Mouse (Mus musculus) frontal cortex, adult 2 months (tissue): ENCODE results near the gene Sox1. TPM values are rescaled to one million over a fixed set of nuclear protein-coding genes. Genes with fewer than 3 reads are reported as not detected.

Experiments
- polyA plus RNA-seq: library from polyadenylated mRNA; depleted of rRNA; stranded (reverse); fragments of >200 nt; gene quantifications from 2 replicates; pipeline ENCODE4 v1.2.3, GENCODE M21; 2012; rRNA removed

Gene Sox1
- polyA plus RNA-seq, 1 experiment: 11.7 TPM

Other genes with a start within 250 kb of the Sox1 start
- gene A230072I06Rik, start 116.5 kb upstream of the Sox1 start, polyA plus RNA-seq: 0.08 and 0.12 TPM in 2 replicates
- gene Spaca7, start 177.7 kb downstream of the Sox1 start, polyA plus RNA-seq: not detected in 2 replicates